ENCODE assay signal across 11 mouse cellular contexts in genomic region chr3:127749981-127750562, GRCm38 (mm10). TPM values are rescaled to one million over a fixed set of nuclear protein-coding genes. Genes with fewer than 3 reads are reported as not detected.
DNase-seq lines count a peak whose midpoint lies in the region; ATAC-seq and TF ChIP-seq lines count a peak whose summit lies in the region.
"Had no signal": no experiment of that assay in that cellular context is flagged by ENCODE, and none has a peak within 500 bp of the region (broad histone marks: within the 10 kb centered on the region; RNA-seq: fewer than 3 reads in every experiment).

No protein-coding gene starts in this region.

- no peaks in the 10 kb centered on the region for H3K36me3 ChIP-seq in stomach, embryonic 15.5 days
- no peaks in the 10 kb centered on the region for H3K36me3 ChIP-seq in stomach, postnatal 0 days (ENCODE audit: control insufficient read depth, insufficient read depth, low read length)
- H3K36me3 ChIP-seq in forebrain, embryonic 16.5 days (ENCODE audit: control insufficient read depth, insufficient read depth): no peaks in the 10 kb centered on the region
- H3K36me3 ChIP-seq in midbrain, embryonic 11.5 days (ENCODE audit: control insufficient read depth, insufficient read depth, low read length): no peaks in the 10 kb centered on the region
- H3K36me3 ChIP-seq: liver, embryonic 15.5 days had no signal

- TF ChIP-seq CTCF in stomach, postnatal 0 days (IDR thresholded peaks at IDR 0.05; ENCODE audit: low read depth): no peak

- no peak for TF ChIP-seq EP300 in stomach, postnatal 0 days (optimal IDR thresholded peaks at IDR 0.05)

- no peak overlapping the region for H3K4me3 ChIP-seq in stomach, embryonic 15.5 days (replicated peaks)
- no peak overlapping the region for H3K4me3 ChIP-seq in stomach, postnatal 0 days (ENCODE audit: low read depth, low read length)
- peak overlapping the region; percentile 25 for H3K4me3 ChIP-seq in forebrain, embryonic 16.5 days (replicated peaks; ENCODE audit: low read length)
- no peak overlapping the region for H3K4me3 ChIP-seq in midbrain, embryonic 11.5 days (ENCODE audit: low read depth, low read length)
- H3K4me3 ChIP-seq: erythroblast, embryonic 14.5 days; liver, embryonic 15.5 days had no signal

- no peaks in the 10 kb centered on the region for H3K9me3 ChIP-seq in stomach, embryonic 15.5 days
- H3K9me3 ChIP-seq in stomach, postnatal 0 days (ENCODE audit: control insufficient read depth, low read length): no peaks in the 10 kb centered on the region
- H3K9me3 ChIP-seq in forebrain, embryonic 16.5 days (ENCODE audit: control insufficient read depth, low read length): peaks cover 2% of the 10 kb centered on the region; the same call in 1 of the 2 replicates
- no peaks in the 10 kb centered on the region for H3K9me3 ChIP-seq in midbrain, embryonic 11.5 days (ENCODE audit: control insufficient read depth, low read length)
- H3K9me3 ChIP-seq: liver, embryonic 15.5 days had no signal

- H3K27ac ChIP-seq in stomach, embryonic 15.5 days: no peak overlapping the region
- no peak overlapping the region for H3K27ac ChIP-seq in stomach, postnatal 0 days (replicated peaks)
- peak overlapping the region; percentile 73; the same call in 1 of the 2 replicates for H3K27ac ChIP-seq in forebrain, embryonic 16.5 days (ENCODE audit: low read length)
- peak overlapping the region; percentile 76 for H3K27ac ChIP-seq in midbrain, embryonic 11.5 days (ENCODE audit: low read depth, low read length)
- H3K27ac ChIP-seq: liver, embryonic 15.5 days had no signal

- no peak for ATAC-seq in stomach, embryonic 15.5 days (ENCODE audit: insufficient read depth, low FRiP score, low read depth)
- no peak for ATAC-seq in stomach, postnatal 0 days (ENCODE audit: low FRiP score, low TSS enrichment)
- peak; percentile 53 for ATAC-seq in forebrain, embryonic 16.5 days
- peak; percentile 81 for ATAC-seq in midbrain, embryonic 11.5 days (ENCODE audit: low FRiP score)

- 23% methylated on average over 12 of the region's 12 CpGs for WGBS in stomach, embryonic 15.5 days
- WGBS in stomach, postnatal 0 days: 22% methylated on average over 12 of the region's 12 CpGs
- 4% methylated on average over 12 of the region's 12 CpGs for WGBS in forebrain, embryonic 16.5 days
- WGBS in midbrain, embryonic 11.5 days: 5% methylated on average over 12 of the region's 12 CpGs

- no peak overlapping the region for H3K9ac ChIP-seq in stomach, embryonic 15.5 days
- H3K9ac ChIP-seq in stomach, postnatal 0 days (ENCODE audit: low read length): no peak overlapping the region
- 0 out of 2 replicates have a peak overlapping the region, but pooled peaks have one; percentile 42 for H3K9ac ChIP-seq in forebrain, embryonic 16.5 days (replicated peaks; ENCODE audit: low read depth, low read length)
- H3K9ac ChIP-seq in midbrain, embryonic 11.5 days (ENCODE audit: low read length): no peak overlapping the region
- H3K9ac ChIP-seq: liver, embryonic 15.5 days had no signal

- DNase-seq in stomach, postnatal 0 days (ENCODE audit: low spot score): no peak
- DNase-seq in midbrain, embryonic 11.5 days (ENCODE audit: low spot score, missing footprints): peak; percentile 94
- DNase-seq in right cerebral cortex, postnatal 4 days: no peak
- DNase-seq in ovary, postnatal 36 days (ENCODE audit: low spot score): no peak
- no peak for DNase-seq in left cerebral cortex, adult 9 months (ENCODE audit: low spot score in 2 of 2)
- DNase-seq: kidney, adult 8-10 months; thymus, adult 2 months had no signal

- H3K4me1 ChIP-seq in stomach, embryonic 15.5 days: no peaks in the 10 kb centered on the region
- H3K4me1 ChIP-seq in stomach, postnatal 0 days (replicated peaks; ENCODE audit: control insufficient read depth, insufficient read depth): no peaks in the 10 kb centered on the region
- H3K4me1 ChIP-seq in forebrain, embryonic 16.5 days (replicated peaks; ENCODE audit: control insufficient read depth, insufficient read depth, low read length): peaks cover 30% of the 10 kb centered on the region
- H3K4me1 ChIP-seq in midbrain, embryonic 11.5 days (ENCODE audit: control insufficient read depth, insufficient read depth, low read length): peaks cover 43% of the 10 kb centered on the region
- H3K4me1 ChIP-seq: liver, embryonic 15.5 days had no signal

- H3K27me3 ChIP-seq in stomach, embryonic 15.5 days (replicated peaks): peaks cover 10% of the 10 kb centered on the region; the same call in 1 of the 2 replicates
- no peaks in the 10 kb centered on the region for H3K27me3 ChIP-seq in stomach, postnatal 0 days (ENCODE audit: control insufficient read depth, insufficient read depth, low read length)
- peaks cover 2% of the 10 kb centered on the region; the same call in 1 of the 2 replicates for H3K27me3 ChIP-seq in forebrain, embryonic 16.5 days (replicated peaks; ENCODE audit: control insufficient read depth, insufficient read depth, low read length)
- H3K27me3 ChIP-seq in midbrain, embryonic 11.5 days (ENCODE audit: control insufficient read depth, insufficient read depth, low read length): peaks cover 55% of the 10 kb centered on the region

- 0 out of 2 replicates have a peak overlapping the region, but pooled peaks have one; percentile 20 for H3K4me2 ChIP-seq in stomach, embryonic 15.5 days
- no peak overlapping the region for H3K4me2 ChIP-seq in stomach, postnatal 0 days (replicated peaks; ENCODE audit: low read depth)
- peak overlapping the region; percentile 43 for H3K4me2 ChIP-seq in forebrain, embryonic 16.5 days (ENCODE audit: low read length)
- H3K4me2 ChIP-seq in midbrain, embryonic 11.5 days: peak overlapping the region; percentile 37; the same call in 1 of the 2 replicates
- H3K4me2 ChIP-seq: liver, embryonic 15.5 days had no signal

RNA-seq across cellular contexts. Expression of gene Alpk1, which starts 30.3 kb away (rescaled TPM):
- polyA plus RNA-seq in stomach, embryonic 15.5 days (2015; fragmentation: Nextera tagmentation; extraction: Ambion mirVana): 3.2 and 3.6 TPM in 2 replicates
- 1.2 and 1.5 TPM in 2 replicates for polyA plus RNA-seq in stomach, postnatal 0 days (2015; fragmentation: Nextera tagmentation; extraction: Ambion mirVana)
- polyA plus RNA-seq in forebrain, embryonic 16.5 days (2015; fragmentation: Nextera tagmentation; extraction: Ambion mirVana): 0.92 and 0.99 TPM in 2 replicates
- polyA plus RNA-seq in midbrain, embryonic 11.5 days (2014; fragmentation: Nextera tagmentation; extraction: Ambion mirVana): 0.70 and 0.72 TPM in 2 replicates
- polyA plus RNA-seq: erythroblast, embryonic 14.5 days had no signal

RNA-seq across cellular contexts. Expression of gene Tifa, which starts 39.5 kb away (rescaled TPM):
- 7.5 and 8.1 TPM in 2 replicates for polyA plus RNA-seq in stomach, embryonic 15.5 days (2015; fragmentation: Nextera tagmentation; extraction: Ambion mirVana)
- 7.6 and 7.7 TPM in 2 replicates for polyA plus RNA-seq in stomach, postnatal 0 days (2015; fragmentation: Nextera tagmentation; extraction: Ambion mirVana)
- polyA plus RNA-seq in forebrain, embryonic 16.5 days (2015; fragmentation: Nextera tagmentation; extraction: Ambion mirVana): 3.4 and 5.0 TPM in 2 replicates
- polyA plus RNA-seq in midbrain, embryonic 11.5 days (2014; fragmentation: Nextera tagmentation; extraction: Ambion mirVana): 3.7 and 4.3 TPM in 2 replicates

Comparison
In these comparisons a context has a peak if more than half of its experiments do, and no peak if none do; other contexts are left out.
1. ATAC-seq: peak in forebrain, embryonic 16.5 days (single experiment) and midbrain, embryonic 11.5 days (single experiment); none in stomach, embryonic 15.5 days (single experiment) and stomach, postnatal 0 days (single experiment).
2. H3K27ac ChIP-seq: peak in forebrain, embryonic 16.5 days (single experiment) and midbrain, embryonic 11.5 days (single experiment); none in stomach, embryonic 15.5 days (single experiment) and stomach, postnatal 0 days (single experiment).